8 mouse cellular contexts compared by ENCODE assay signal in genomic region chr11:19204521-19204920, GRCm38 (mm10).
DNase-seq lines count a peak whose midpoint lies in the region; ATAC-seq and TF ChIP-seq lines count a peak whose summit lies in the region.

No protein-coding gene starts in this region.

- no peaks in the 10 kb centered on the region for H3K27me3 ChIP-seq in embryonic facial prominence, embryonic 14.5 days (replicated peaks; ENCODE audit: control insufficient read depth, insufficient read depth, low read length)
- no peaks in the 10 kb centered on the region for H3K27me3 ChIP-seq in hindbrain, embryonic 11.5 days (ENCODE audit: control insufficient read depth, insufficient read depth, low read length)
- H3K27me3 ChIP-seq in lung, postnatal 0 days (replicated peaks; ENCODE audit: insufficient read depth, low read length), result no peaks in the 10 kb centered on the region

- H3K36me3 ChIP-seq in embryonic facial prominence, embryonic 14.5 days (ENCODE audit: control insufficient read depth, insufficient read depth, low read length), result no peaks in the 10 kb centered on the region
- H3K36me3 ChIP-seq in hindbrain, embryonic 11.5 days (ENCODE audit: control insufficient read depth, insufficient read depth, low read length), result no peaks in the 10 kb centered on the region
- H3K36me3 ChIP-seq in lung, postnatal 0 days (ENCODE audit: insufficient read depth, low read length), result no peaks in the 10 kb centered on the region

- no peak for TF ChIP-seq CTCF in lung, postnatal 0 days (IDR thresholded peaks at IDR 0.05)

- WGBS in embryonic facial prominence, embryonic 14.5 days, result 23% methylated on average over 7 of the region's 7 CpGs
- WGBS in hindbrain, embryonic 11.5 days, result 26% methylated on average over 7 of the region's 7 CpGs
- WGBS in lung, postnatal 0 days, result 43% methylated on average over 7 of the region's 7 CpGs

- no peaks in the 10 kb centered on the region for H3K9me3 ChIP-seq in embryonic facial prominence, embryonic 14.5 days (ENCODE audit: control insufficient read depth, low read length)
- H3K9me3 ChIP-seq in hindbrain, embryonic 11.5 days (ENCODE audit: control insufficient read depth, low read length), result no peaks in the 10 kb centered on the region
- no peaks in the 10 kb centered on the region for H3K9me3 ChIP-seq in lung, postnatal 0 days (ENCODE audit: low read length)

- DNase-seq in adrenal gland, adult 8-10 months, result peak; percentile 3
- no peak for DNase-seq in adrenal gland, adult 2 months
- peak; percentile 67 for DNase-seq in embryonic facial prominence, embryonic 14.5 days (ENCODE audit: low spot score)
- DNase-seq in hindbrain, embryonic 11.5 days (ENCODE audit: low spot score), result peak; percentile 38
- DNase-seq in lung, postnatal 0 days (ENCODE audit: low spot score), result peak; percentile 28
- no peak for DNase-seq in left cerebral cortex, adult 9 months (ENCODE audit: low spot score in 2 of 2)
- no peak for DNase-seq in thymus, postnatal 10 days (ENCODE audit: low spot score in 2 of 2)

- peak overlapping the region; percentile 30 for H3K4me2 ChIP-seq in embryonic facial prominence, embryonic 14.5 days (ENCODE audit: low read depth, low read length)
- no peak overlapping the region for H3K4me2 ChIP-seq in hindbrain, embryonic 11.5 days (replicated peaks; ENCODE audit: low read depth, low read length)
- H3K4me2 ChIP-seq in lung, postnatal 0 days (replicated peaks; ENCODE audit: low read depth, low read length), result no peak overlapping the region

- peak overlapping the region; percentile 74 for H3K27ac ChIP-seq in embryonic facial prominence, embryonic 14.5 days (replicated peaks; ENCODE audit: low read depth, low read length)
- H3K27ac ChIP-seq in hindbrain, embryonic 11.5 days (ENCODE audit: low read depth, low read length), result no peak overlapping the region
- H3K27ac ChIP-seq in lung, postnatal 0 days (ENCODE audit: low read length), result no peak overlapping the region

- peak; percentile 63 for ATAC-seq in embryonic facial prominence, embryonic 14.5 days (ENCODE audit: low read depth)
- peak; percentile 56 for ATAC-seq in hindbrain, embryonic 11.5 days (ENCODE audit: low FRiP score)
- peak; percentile 55 for ATAC-seq in lung, postnatal 0 days
- ATAC-seq in cerebellum, adult (ENCODE audit: insufficient number of reproducible peaks, low FRiP score, low TSS enrichment), result no peak

- no peak for TF ChIP-seq EP300 in lung, postnatal 0 days (IDR thresholded peaks at IDR 0.05)

- peaks cover 11% of the 10 kb centered on the region; the same call in 1 of the 2 replicates for H3K4me1 ChIP-seq in embryonic facial prominence, embryonic 14.5 days (ENCODE audit: control insufficient read depth, insufficient read depth, low read length)
- H3K4me1 ChIP-seq in hindbrain, embryonic 11.5 days (replicated peaks; ENCODE audit: control insufficient read depth, insufficient read depth, low read length), result no peaks in the 10 kb centered on the region
- no peaks in the 10 kb centered on the region for H3K4me1 ChIP-seq in lung, postnatal 0 days (ENCODE audit: insufficient read depth, low read depth, low read length)

- no peak overlapping the region; the same call in 1 of the 2 replicates for H3K9ac ChIP-seq in embryonic facial prominence, embryonic 14.5 days (ENCODE audit: low read depth, low read length)
- no peak overlapping the region for H3K9ac ChIP-seq in hindbrain, embryonic 11.5 days (ENCODE audit: low read depth, low read length)
- H3K9ac ChIP-seq in lung, postnatal 0 days (replicated peaks; ENCODE audit: low read depth), result no peak overlapping the region

- H3K4me3 ChIP-seq in embryonic facial prominence, embryonic 14.5 days (ENCODE audit: low read depth, low read length), result no peak overlapping the region
- no peak overlapping the region for H3K4me3 ChIP-seq in hindbrain, embryonic 11.5 days (ENCODE audit: low read depth, low read length)
- no peak overlapping the region for H3K4me3 ChIP-seq in lung, postnatal 0 days (ENCODE audit: low read depth, low read length)

Comparison
In these comparisons a context has a peak if more than half of its experiments do, and no peak if none do; other contexts are left out.
1. DNase-seq: peak in adrenal gland, adult 8-10 months (single experiment), embryonic facial prominence, embryonic 14.5 days (single experiment), hindbrain, embryonic 11.5 days (single experiment) and lung, postnatal 0 days (single experiment); none in adrenal gland, adult 2 months (single experiment), left cerebral cortex, adult 9 months (0 of 2) and thymus, postnatal 10 days (0 of 2).